Mouse (Mus musculus) Patski (cell line): ENCODE measurements at regions not wholly inside any gene's neighbourhood (a gene's known extent, or its start where the extent isn't known, plus 50 kb on each side); places are given as distances from the start of the nearest gene placed in this dataset.

Experiments used
- ATAC-seq: fragments of 100-300 bp; one replicate; pipeline ENCODE4 v1.8.0; 2021
- CTCF ChIA-PET: fragments of 350-600 bp; sonication (Branson Sonifier 250); formaldehyde crosslinking; loops from one replicate; lab custom pipeline; 2022; ENCODE audit warnings: inconsistent platforms; lab: Charles Lee
- POLR2A ChIA-PET: fragments of 350-600 bp; sonication (Branson Sonifier 250); formaldehyde crosslinking; loops from one replicate; lab custom pipeline; 2022; ENCODE audit warnings: antibody characterized with exemption, inconsistent platforms; lab: Charles Lee
- DNase-seq: peaks from one replicate; pipeline ENCODE4 v3.0.0-alpha.2; 2011; ENCODE audit warnings: low read depth, low spot score
- H3K27me3 ChIP-seq: fragments of 371-371 bp; one replicate; pipeline ENCODE4 v1.5.1; 2021
- CTCF ChIP-seq: fragments of 100-300 bp; IDR thresholded peaks from one replicate; pipeline ENCODE4 v1.5.1; 2021
- in situ Hi-C: fragments of 300-500 bp; cut with MboI; formaldehyde crosslinking; loops from 3 replicates; pipeline ENCODE4 v1.11.1; 2018; ENCODE audit warnings: low pct_unique_long_range_greater_than_20kb, mixed read lengths

- ChIA-PET CTCF (no interaction called here), POLR2A (no interaction called here)
- no peak for DNase-seq
Measured at GRCm38 (mm10) chr9:59193971-59194370, 97.4 kb upstream of the Adpgk start.

GRCm38 (mm10) chr9:59189141-59189540, 102.2 kb upstream of the Adpgk start:
- ChIA-PET POLR2A (no interaction called here), CTCF (no interaction called here)
- ATAC-seq (no peak), DNase-seq (no peak)
- no peak for TF ChIP-seq CTCF
- H3K27me3 ChIP-seq: peaks cover 11% of the 10 kb centered on the region
- in situ Hi-C loops: no loop called here

More at GRCm38 (mm10) chr9:59193971-59194370, 97.4 kb upstream of the Adpgk start:
- in situ Hi-C loops: no loop called here
- H3K27me3 ChIP-seq: peaks cover 12% of the 10 kb centered on the region
- ATAC-seq: no peak
- no peak for TF ChIP-seq CTCF

- DNase-seq: no peak
- ATAC-seq: no peak
Measured at GRCm38 (mm10) chr9:59188411-59188810, 102.9 kb upstream of the Adpgk start.

GRCm38 (mm10) chr9:59186326-59186725, 105.0 kb upstream of the Adpgk start:
- peaks cover 9% of the 10 kb centered on the region for H3K27me3 ChIP-seq
- POLR2A ChIA-PET: no interaction called here
- CTCF ChIA-PET: no interaction called here
- ATAC-seq (no peak), DNase-seq (no peak)
- TF ChIP-seq CTCF: no peak
- in situ Hi-C loops: no loop called here

More at GRCm38 (mm10) chr9:59188411-59188810, 102.9 kb upstream of the Adpgk start:
- in situ Hi-C loops: no loop called here
- peaks cover 11% of the 10 kb centered on the region for H3K27me3 ChIP-seq
- ChIA-PET CTCF (no interaction called here), POLR2A (no interaction called here)
- TF ChIP-seq CTCF: no peak

GRCm38 (mm10) chr9:59184089-59184488, 107.3 kb upstream of the Adpgk start:
- CTCF ChIA-PET: no interaction called here
- ATAC-seq: no peak

GRCm38 (mm10) chr9:59182906-59183305, 108.5 kb upstream of the Adpgk start:
- in situ Hi-C loops: no loop called here

More at GRCm38 (mm10) chr9:59184089-59184488, 107.3 kb upstream of the Adpgk start:
- POLR2A ChIA-PET: no interaction called here
- TF ChIP-seq CTCF: no peak
- peaks cover 5% of the 10 kb centered on the region for H3K27me3 ChIP-seq
- in situ Hi-C loops: no loop called here
- no peak for DNase-seq

GRCm38 (mm10) chr9:59182490-59182889, 108.9 kb upstream of the Adpgk start:
- DNase-seq (no peak), ATAC-seq (no peak)
- no peak for TF ChIP-seq CTCF
- POLR2A ChIA-PET: no interaction called here
- CTCF ChIA-PET: no interaction called here
- peaks cover 5% of the 10 kb centered on the region for H3K27me3 ChIP-seq
- in situ Hi-C loops: no loop called here

More at GRCm38 (mm10) chr9:59182906-59183305, 108.5 kb upstream of the Adpgk start:
- ATAC-seq (no peak), DNase-seq (no peak)
- H3K27me3 ChIP-seq: peaks cover 8% of the 10 kb centered on the region
- TF ChIP-seq CTCF: no peak
- CTCF ChIA-PET: no interaction called here
- POLR2A ChIA-PET: no interaction called here

GRCm38 (mm10) chr9:59171576-59171975, 119.8 kb upstream of the Adpgk start:
- H3K27me3 ChIP-seq: peaks cover 27% of the 10 kb centered on the region
- ChIA-PET CTCF (no interaction called here), POLR2A (no interaction called here)
- in situ Hi-C loops: no loop called here
- no peak for ATAC-seq
- no peak for TF ChIP-seq CTCF
- DNase-seq: no peak

GRCm38 (mm10) chr9:59163390-59163976, 127.2 kb upstream of the Neo1 start:
- DNase-seq (no peak), ATAC-seq (no peak)
- POLR2A ChIA-PET: no interaction called here
- in situ Hi-C loops: no loop called here
- H3K27me3 ChIP-seq: peaks cover 42% of the 10 kb centered on the region
- TF ChIP-seq CTCF: no peak
- CTCF ChIA-PET: no interaction called here

GRCm38 (mm10) chr9:59162954-59163353, 126.7 kb upstream of the Neo1 start:
- ATAC-seq (no peak), DNase-seq (no peak)
- TF ChIP-seq CTCF: no peak
- ChIA-PET POLR2A (no interaction called here), CTCF (no interaction called here)
- in situ Hi-C loops: no loop called here
- peaks cover 40% of the 10 kb centered on the region for H3K27me3 ChIP-seq

- ATAC-seq (no peak), DNase-seq (no peak)
- no peak for TF ChIP-seq CTCF
- ChIA-PET CTCF (no interaction called here), POLR2A (no interaction called here)
- H3K27me3 ChIP-seq: peaks cover 25% of the 10 kb centered on the region
- in situ Hi-C loops: no loop called here
Measured at GRCm38 (mm10) chr9:59157663-59158062, 121.4 kb upstream of the Neo1 start.

- POLR2A ChIA-PET: no interaction called here
- in situ Hi-C loops: no loop called here
- TF ChIP-seq CTCF: no peak
- H3K27me3 ChIP-seq: peaks cover 27% of the 10 kb centered on the region
- no peak for DNase-seq
- ATAC-seq: no peak
- CTCF ChIA-PET: no interaction called here
Measured at GRCm38 (mm10) chr9:59153945-59154344, 117.7 kb upstream of the Neo1 start.
